Mouse (Mus musculus): ENCODE results near the gene Man1a2. TPM values are rescaled to one million over a fixed set of nuclear protein-coding genes. Genes with fewer than 3 reads are reported as not detected.
A peak's percentile ranks its signal among the peaks of the same experiment; 100 is the strongest.

Man1a2 gene
- 11.2 and 22.4 TPM in 2 replicates for polyA plus RNA-seq (2012; rRNA removed)

GRCm38 (mm10) chr3:100685087-100685762 is at the start of gene Man1a2:
Gene Man1a2, minus strand, starts transcription at chr3:100685503.
- H3K4me1 ChIP-seq (ENCODE audit: control insufficient read depth, insufficient read depth, low read length) = peaks cover 8% of the 10 kb centered on the region
- peak; percentile 84 for DNase-seq
- TF ChIP-seq POLR2A (IDR thresholded peaks at IDR 0.05; ENCODE audit: borderline replicate concordance, extremely low read depth, low read depth, low read length) (peak; percentile 96), CTCF (IDR thresholded peaks at IDR 0.05; ENCODE audit: insufficient read depth, low read length) (no peak)
- under 1% methylated on average over 83 of the region's 92 CpGs for WGBS
- peak within 1 kb of the TSS; percentile 98 for H3K4me3 ChIP-seq (replicated peaks; ENCODE audit: extremely low read depth, low read depth, low read length)

- TF ChIP-seq POLR2A (IDR thresholded peaks at IDR 0.05; ENCODE audit: borderline replicate concordance, extremely low read depth, low read depth, low read length) = no peak
- TF ChIP-seq CTCF (IDR thresholded peaks at IDR 0.05; ENCODE audit: insufficient read depth, low read length) = no peak
- Histone ChIP-seq H3K4me3 (replicated peaks; ENCODE audit: extremely low read depth, low read depth, low read length) (no peak overlapping the region), H3K4me1 (ENCODE audit: control insufficient read depth, insufficient read depth, low read length) (no peaks in the 10 kb centered on the region)
- DNase-seq = no peak
- 69% methylated on average over 12 of the region's 12 CpGs for WGBS
Observed at GRCm38 (mm10) chr3:100734482-100735154, 49.3 kb upstream of the Man1a2 start.

GRCm38 (mm10) chr3:100731896-100732295 is 46.6 kb upstream of the Man1a2 start:
- 83% methylated on average over 11 of the region's 11 CpGs for WGBS
- TF ChIP-seq CTCF (IDR thresholded peaks at IDR 0.05; ENCODE audit: insufficient read depth, low read length) = no peak
- TF ChIP-seq POLR2A (IDR thresholded peaks at IDR 0.05; ENCODE audit: borderline replicate concordance, extremely low read depth, low read depth, low read length) = no peak
- Histone ChIP-seq H3K4me1 (ENCODE audit: control insufficient read depth, insufficient read depth, low read length) (no peaks in the 10 kb centered on the region), H3K4me3 (replicated peaks; ENCODE audit: extremely low read depth, low read depth, low read length) (no peak overlapping the region)
- no peak for DNase-seq

- DNase-seq = no peak
- Histone ChIP-seq H3K4me1 (ENCODE audit: control insufficient read depth, insufficient read depth, low read length) (no peaks in the 10 kb centered on the region), H3K4me3 (replicated peaks; ENCODE audit: extremely low read depth, low read depth, low read length) (no peak overlapping the region)
- 82% methylated on average over 3 of the region's 3 CpGs for WGBS
- no peak for TF ChIP-seq CTCF (IDR thresholded peaks at IDR 0.05; ENCODE audit: insufficient read depth, low read length)
- no peak for TF ChIP-seq POLR2A (IDR thresholded peaks at IDR 0.05; ENCODE audit: borderline replicate concordance, extremely low read depth, low read depth, low read length)
Observed at GRCm38 (mm10) chr3:100731347-100731746, 46.0 kb upstream of the Man1a2 start.

GRCm38 (mm10) chr3:100728008-100728712 is 42.9 kb upstream of the Man1a2 start:
- H3K4me3 ChIP-seq (replicated peaks; ENCODE audit: extremely low read depth, low read depth, low read length) = no peak overlapping the region
- no peaks in the 10 kb centered on the region for H3K4me1 ChIP-seq (ENCODE audit: control insufficient read depth, insufficient read depth, low read length)
- DNase-seq = no peak
- TF ChIP-seq POLR2A (IDR thresholded peaks at IDR 0.05; ENCODE audit: borderline replicate concordance, extremely low read depth, low read depth, low read length) (no peak), CTCF (IDR thresholded peaks at IDR 0.05; ENCODE audit: insufficient read depth, low read length) (no peak)
- 62% methylated on average over 4 of the region's 4 CpGs for WGBS

GRCm38 (mm10) chr3:100725960-100726674 is 40.8 kb upstream of the Man1a2 start:
- TF ChIP-seq POLR2A (IDR thresholded peaks at IDR 0.05; ENCODE audit: borderline replicate concordance, extremely low read depth, low read depth, low read length) = no peak
- no peak for TF ChIP-seq CTCF (IDR thresholded peaks at IDR 0.05; ENCODE audit: insufficient read depth, low read length)
- Histone ChIP-seq H3K4me3 (replicated peaks; ENCODE audit: extremely low read depth, low read depth, low read length) (no peak overlapping the region), H3K4me1 (ENCODE audit: control insufficient read depth, insufficient read depth, low read length) (no peaks in the 10 kb centered on the region)
- WGBS = 75% methylated on average over 11 of the region's 11 CpGs
- DNase-seq = no peak

GRCm38 (mm10) chr3:100720786-100721300 is 35.5 kb upstream of the Man1a2 start:
- no peak overlapping the region for H3K4me3 ChIP-seq (replicated peaks; ENCODE audit: extremely low read depth, low read depth, low read length)
- no peaks in the 10 kb centered on the region for H3K4me1 ChIP-seq (ENCODE audit: control insufficient read depth, insufficient read depth, low read length)
- WGBS = 92% methylated on average over 5 of the region's 5 CpGs
- no peak for TF ChIP-seq CTCF (IDR thresholded peaks at IDR 0.05; ENCODE audit: insufficient read depth, low read length)
- no peak for TF ChIP-seq POLR2A (IDR thresholded peaks at IDR 0.05; ENCODE audit: borderline replicate concordance, extremely low read depth, low read depth, low read length)
- no peak for DNase-seq

GRCm38 (mm10) chr3:100716241-100716640 is 30.9 kb upstream of the Man1a2 start:
- H3K4me1 ChIP-seq (ENCODE audit: control insufficient read depth, insufficient read depth, low read length) = no peaks in the 10 kb centered on the region
- TF ChIP-seq POLR2A (IDR thresholded peaks at IDR 0.05; ENCODE audit: borderline replicate concordance, extremely low read depth, low read depth, low read length) (no peak), CTCF (IDR thresholded peaks at IDR 0.05; ENCODE audit: insufficient read depth, low read length) (no peak)
- no peak for DNase-seq
- no peak overlapping the region for H3K4me3 ChIP-seq (replicated peaks; ENCODE audit: extremely low read depth, low read depth, low read length)
- WGBS = 43% methylated on average over 7 of the region's 7 CpGs

GRCm38 (mm10) chr3:100715367-100715766 is 30.1 kb upstream of the Man1a2 start:
- 71% methylated on average over 4 of the region's 4 CpGs for WGBS
- DNase-seq = no peak
- H3K4me3 ChIP-seq (replicated peaks; ENCODE audit: extremely low read depth, low read depth, low read length) = no peak overlapping the region
- TF ChIP-seq POLR2A (IDR thresholded peaks at IDR 0.05; ENCODE audit: borderline replicate concordance, extremely low read depth, low read depth, low read length) = no peak
- TF ChIP-seq CTCF (IDR thresholded peaks at IDR 0.05; ENCODE audit: insufficient read depth, low read length) = no peak
- no peaks in the 10 kb centered on the region for H3K4me1 ChIP-seq (ENCODE audit: control insufficient read depth, insufficient read depth, low read length)
